Mouse (Mus musculus) brain, embryonic 14.5 days (tissue): ENCODE results near the gene Sirt7. TPM values are rescaled to one million over a fixed set of nuclear protein-coding genes. Genes with fewer than 3 reads are reported as not detected.
A peak's percentile ranks its signal among the peaks of the same experiment; 100 is the strongest.

Experiments used
- DNase-seq: peaks from one replicate; pipeline ENCODE4 v3.0.0-alpha.2; 2011; ENCODE audit warnings: low read depth
- CTCF ChIP-seq: fragments of 200-500 bp; IDR thresholded peaks from 2 replicates; pipeline ENCODE4 v1.5.1; 2012; ENCODE audit warnings: inconsistent platforms, mild to moderate bottlenecking, moderate library complexity, borderline replicate concordance; ENCODE audit not compliant: insufficient read depth, insufficient read length; ENCODE audit errors: extremely low read depth
- POLR2A ChIP-seq: fragments of 200-500 bp; IDR thresholded peaks from 2 replicates; pipeline ENCODE4 v1.6.1; 2012; ENCODE audit warnings: mild to moderate bottlenecking, inconsistent platforms, borderline replicate concordance; ENCODE audit not compliant: poor library complexity, insufficient read depth, insufficient read length, severe bottlenecking; ENCODE audit errors: extremely low read depth
- polyA plus RNA-seq: library from polyadenylated mRNA; depleted of rRNA; stranded (reverse); fragments of >200 nt; gene quantifications from 2 replicates; pipeline ENCODE4 v1.2.3, GENCODE M21; 2012

The Sirt7 gene
- polyA plus RNA-seq, 1 experiment: 59.4 TPM

- TF ChIP-seq CTCF (peak; percentile 75), POLR2A (no peak)
- DNase-seq: peak; percentile 70
Measured at GRCm38 (mm10) chr11:120658876-120659410, 33.9 kb upstream of the Sirt7 start.

- no peak for DNase-seq
- no peak for TF ChIP-seq POLR2A
- TF ChIP-seq CTCF: no peak
Measured at GRCm38 (mm10) chr11:120657301-120657700, 32.3 kb upstream of the Sirt7 start.

- TF ChIP-seq CTCF (no peak), POLR2A (no peak)
- DNase-seq: no peak
Measured at GRCm38 (mm10) chr11:120654741-120655140, 29.7 kb upstream of the Sirt7 start.

- no peak for DNase-seq
- no peak for TF ChIP-seq POLR2A
- peak; percentile 16; the same call in 1 of the 2 replicates for TF ChIP-seq CTCF
Measured at GRCm38 (mm10) chr11:120651872-120652271, 26.8 kb upstream of the Sirt7 start.

- TF ChIP-seq POLR2A (no peak), CTCF (no peak)
- DNase-seq: peak; percentile 15
Measured at GRCm38 (mm10) chr11:120648001-120648476, 23.0 kb upstream of the Sirt7 start, which contains the start of gene Myadml2. Gene Myadml2, minus strand, starts transcription at chr11:120648158.

- DNase-seq: no peak
- TF ChIP-seq POLR2A (no peak), CTCF (no peak)
Measured at GRCm38 (mm10) chr11:120647047-120647830, 22.2 kb upstream of the Sirt7 start.

- DNase-seq: peak; percentile 97
- TF ChIP-seq CTCF (no peak), POLR2A (peak; percentile 36; the same call in 1 of the 2 replicates)
Measured at GRCm38 (mm10) chr11:120643601-120643987, 18.6 kb upstream of the Sirt7 start, which contains the start of gene Pycr1. Gene Pycr1, minus strand, starts transcription at chr11:120643769.

GRCm38 (mm10) chr11:120642939-120643600 is 18.0 kb upstream of the Sirt7 start:
- DNase-seq: no peak
- no peak for TF ChIP-seq POLR2A
- no peak for TF ChIP-seq CTCF

GRCm38 (mm10) chr11:120641869-120642268 is 16.8 kb upstream of the Sirt7 start:
- no peak for TF ChIP-seq CTCF
- no peak for TF ChIP-seq POLR2A
- no peak for DNase-seq

GRCm38 (mm10) chr11:120641255-120641654 is 16.2 kb upstream of the Sirt7 start:
- TF ChIP-seq POLR2A: no peak
- TF ChIP-seq CTCF: no peak
- no peak for DNase-seq

GRCm38 (mm10) chr11:120634810-120635209 is 9.8 kb upstream of the Sirt7 start:
- TF ChIP-seq CTCF: no peak
- TF ChIP-seq POLR2A: no peak
- no peak for DNase-seq
